Mouse (Mus musculus) thymus, postnatal 0 days (tissue): ENCODE results near the gene Focad. TPM values are rescaled to one million over a fixed set of nuclear protein-coding genes. Genes with fewer than 3 reads are reported as not detected.

Experiments
- DNase-seq: peaks from one replicate; pipeline ENCODE4 v3.0.0-alpha.2; 2015; ENCODE audit warnings: low spot score
- polyA plus RNA-seq: library from polyadenylated mRNA; unstranded; fragments of >200 nt; fragmentation: Nextera tagmentation; extraction: Ambion mirVana; gene quantifications from 2 replicates; pipeline ENCODE4 v1.2.1, GENCODE M21; 2015

The Focad gene
- 12.0 and 15.4 TPM in 2 replicates for polyA plus RNA-seq

DNA sequence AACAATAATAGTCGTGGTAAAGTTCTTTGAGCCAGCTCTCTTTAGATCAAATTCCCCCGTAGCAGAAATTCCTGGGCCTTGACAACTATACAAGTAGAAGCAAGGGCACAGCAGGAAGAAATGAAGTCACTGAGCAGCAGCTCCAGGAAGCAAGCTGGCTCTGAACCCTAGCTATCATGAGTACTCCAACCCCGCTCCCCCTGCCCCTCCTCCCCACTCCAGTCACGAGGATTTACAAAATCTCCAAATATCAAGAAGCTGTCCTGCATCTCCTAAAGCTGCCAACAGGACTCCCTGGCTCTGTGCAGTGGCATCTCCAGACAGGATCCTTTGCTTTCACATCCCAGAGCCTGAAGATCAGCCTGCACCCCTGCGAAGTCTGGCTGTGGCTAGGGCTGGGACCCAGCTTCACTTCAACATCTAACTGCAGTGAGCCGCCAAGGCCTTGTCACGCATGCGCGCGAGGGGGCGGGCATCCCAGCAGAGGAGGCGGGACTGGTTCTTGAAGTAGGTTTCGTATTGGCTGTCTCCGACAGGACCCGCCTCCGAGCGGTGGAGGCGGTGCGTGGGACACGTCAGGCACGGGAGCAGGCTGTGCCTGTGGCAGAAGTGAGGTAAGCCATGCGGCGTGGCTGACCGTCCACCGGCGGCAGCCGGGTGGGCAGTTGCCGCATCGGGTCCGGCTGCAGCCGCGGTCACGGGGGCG is at the start of gene Focad:
Gene Focad (plus strand): TSS at position 568 of the 706 bp plus-strand sequence.
- peak; percentile 98 for DNase-seq

DNA sequence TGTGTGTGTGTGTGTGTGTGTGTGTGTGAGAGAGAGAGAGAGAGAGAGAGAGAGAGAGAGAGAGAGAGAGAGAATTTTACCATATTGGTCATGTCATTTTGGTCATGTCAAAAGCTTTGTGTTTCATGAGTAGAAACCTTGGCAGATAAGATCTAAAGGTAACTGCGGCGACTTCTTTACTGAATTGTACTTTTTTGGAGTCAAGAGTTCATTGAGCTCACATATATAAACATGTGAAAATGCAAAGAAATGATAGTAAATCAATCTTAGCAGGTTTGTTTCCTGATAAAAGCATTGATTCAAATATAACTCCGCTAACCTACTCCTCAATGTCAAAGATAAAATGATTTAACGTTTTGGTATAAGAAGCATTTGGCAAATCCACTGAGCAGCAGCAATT is 49.3 kb upstream of the Focad start:
- DNase-seq, result no peak

DNA sequence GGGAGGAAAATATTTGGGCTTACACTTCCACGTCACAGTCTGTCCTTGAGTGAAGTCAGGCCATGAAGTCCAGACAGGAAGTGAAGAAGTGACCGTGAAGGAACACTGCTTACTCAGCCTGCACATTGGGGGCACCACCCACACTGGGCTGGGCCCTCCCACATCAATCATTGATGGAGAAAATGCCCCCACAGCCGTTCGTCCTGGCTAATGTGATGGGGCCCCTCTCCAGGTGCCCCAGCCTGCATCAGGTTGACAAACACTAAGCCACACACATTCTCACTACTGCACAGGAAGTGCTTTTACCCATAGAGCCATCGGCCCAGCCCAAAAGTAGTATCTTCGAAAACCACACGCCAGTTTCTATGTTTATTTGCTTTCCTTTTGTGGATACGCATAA is 48.1 kb upstream of the Focad start:
- DNase-seq, result peak; percentile 61

DNA sequence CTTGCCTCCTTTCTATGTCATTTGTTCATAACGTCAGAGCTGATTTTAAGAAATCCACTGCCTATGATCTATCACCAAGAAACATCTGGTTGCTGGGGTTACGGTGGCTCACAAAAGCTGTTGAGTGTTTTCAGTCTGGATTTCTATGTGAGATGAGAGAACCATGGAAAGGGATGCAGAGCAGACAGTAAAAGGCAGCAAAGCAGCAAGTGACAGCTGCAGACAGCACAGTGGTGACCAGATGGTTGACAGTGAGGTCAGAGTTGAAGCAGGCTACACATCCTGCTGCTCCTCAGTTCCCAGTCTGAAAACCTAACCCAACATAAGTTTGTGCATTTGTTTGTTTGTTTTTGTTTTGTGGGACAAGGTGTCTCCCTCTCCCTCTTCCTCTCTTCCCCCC is 19.0 kb upstream of the Focad start:
- no peak for DNase-seq

DNA sequence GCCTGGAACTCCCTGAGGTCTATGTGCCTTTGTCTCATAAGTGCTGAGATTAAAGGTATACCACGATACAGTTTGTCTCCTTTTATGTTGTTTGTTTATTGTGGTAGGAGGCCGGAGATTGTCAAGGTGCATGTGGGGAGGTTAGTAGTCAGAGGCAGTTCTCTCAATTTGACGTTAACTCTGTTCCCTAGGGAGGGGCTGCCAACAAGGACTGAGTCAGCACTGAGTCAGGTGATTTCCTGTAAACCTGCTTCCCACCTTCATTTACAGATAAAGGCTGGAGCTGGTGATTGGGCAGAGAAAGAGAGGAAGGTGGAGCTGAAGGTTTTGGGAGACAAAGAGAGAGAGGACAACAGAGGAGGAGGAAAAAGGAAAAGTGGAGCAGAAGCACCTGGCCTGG is 15.4 kb upstream of the Focad start:
- peak; percentile 12 for DNase-seq

DNA sequence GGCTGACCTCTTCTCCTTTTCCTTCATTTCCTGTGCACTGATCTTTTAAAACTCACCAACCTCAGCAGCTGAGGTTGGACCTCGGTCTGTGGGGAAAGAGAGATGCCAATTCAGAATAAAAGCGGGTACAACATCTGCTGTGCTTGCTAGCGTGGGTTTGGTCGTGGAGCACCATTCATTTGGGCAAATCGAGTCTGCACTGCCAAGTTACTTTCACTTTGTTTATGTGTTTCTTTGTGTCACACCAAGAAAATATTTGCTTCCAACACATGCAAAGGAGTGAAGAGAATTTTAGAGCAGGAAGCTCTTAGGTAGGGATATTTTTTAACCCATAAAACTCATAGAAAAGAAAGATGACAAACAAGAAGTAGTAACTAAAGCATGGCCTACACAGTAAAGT is 13.0 kb upstream of the Focad start:
- DNase-seq, result no peak

DNA sequence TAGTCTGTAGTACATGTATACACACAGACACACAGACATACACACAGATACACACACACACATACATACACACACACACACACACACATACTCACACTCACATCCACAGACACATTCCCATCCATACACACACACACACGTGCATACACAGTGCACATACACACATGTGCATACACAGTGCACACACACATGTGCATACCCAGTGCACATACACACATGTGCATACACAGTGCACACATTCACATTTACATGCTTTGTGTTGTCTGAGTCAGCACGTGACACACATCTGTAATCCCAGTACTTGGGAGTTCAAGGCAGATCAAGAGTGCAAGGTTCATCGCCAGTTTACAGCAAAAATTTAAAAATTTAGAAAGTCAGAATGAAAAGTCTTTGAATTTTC is 12.5 kb upstream of the Focad start:
- DNase-seq, result no peak

DNA sequence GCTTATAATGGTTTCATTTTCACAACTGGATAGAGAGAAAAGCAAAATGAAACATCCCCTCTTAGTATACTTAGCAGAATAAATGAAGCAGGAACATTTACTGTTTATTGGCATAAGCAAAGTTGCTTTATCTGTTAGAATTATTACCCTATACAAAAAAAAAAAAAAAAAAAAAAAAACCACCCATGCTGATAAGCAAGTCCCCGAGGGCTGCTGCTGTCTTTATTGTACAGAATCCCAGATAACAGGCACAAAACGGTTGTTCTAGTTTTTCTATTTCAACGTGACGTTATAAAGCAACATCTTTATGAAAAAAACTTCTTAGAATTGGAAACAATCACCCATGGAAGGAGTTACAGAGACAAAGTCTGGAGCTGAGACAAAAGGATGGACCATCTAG is 12.0 kb upstream of the Focad start:
- DNase-seq, result no peak

DNA sequence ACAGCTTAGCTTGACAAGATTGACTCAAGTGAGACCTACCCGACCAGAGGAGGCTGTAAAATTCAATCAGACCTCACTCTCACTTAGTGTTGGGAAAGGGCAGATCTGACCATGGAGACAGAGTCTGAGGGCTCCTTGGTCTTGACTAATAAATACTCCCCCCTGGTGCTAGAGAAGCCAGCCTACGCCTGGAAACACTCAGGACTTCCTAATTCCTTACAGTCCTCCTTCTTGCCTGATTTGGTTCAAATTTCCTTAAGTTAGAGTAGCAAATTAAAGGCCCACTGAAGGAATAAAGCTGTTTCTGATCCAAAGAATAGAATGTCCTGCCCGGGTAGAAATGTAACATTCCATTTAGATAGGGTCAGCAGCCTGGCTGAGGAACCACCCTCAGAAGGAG is 10.6 kb upstream of the Focad start:
- no peak for DNase-seq

DNA sequence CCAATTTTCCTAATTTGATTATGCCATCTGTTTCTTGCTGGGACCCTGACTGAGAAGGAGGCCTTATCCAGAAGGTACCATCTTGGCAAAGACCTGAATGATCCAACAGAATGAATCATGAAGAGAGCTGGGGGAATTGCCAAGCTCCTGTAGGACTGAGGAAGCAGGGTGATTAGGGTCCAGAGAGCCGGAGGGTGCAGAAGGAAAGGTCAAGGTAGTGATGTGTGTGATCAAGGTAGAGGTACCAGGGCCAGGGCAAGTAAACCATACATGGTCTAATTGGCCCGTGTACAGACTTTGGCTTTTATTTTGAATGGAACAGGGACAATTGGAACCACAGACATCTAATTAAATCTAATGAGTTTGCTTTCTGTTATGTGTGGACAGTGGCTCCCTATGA is 4.1 kb upstream of the Focad start:
- no peak for DNase-seq

DNA sequence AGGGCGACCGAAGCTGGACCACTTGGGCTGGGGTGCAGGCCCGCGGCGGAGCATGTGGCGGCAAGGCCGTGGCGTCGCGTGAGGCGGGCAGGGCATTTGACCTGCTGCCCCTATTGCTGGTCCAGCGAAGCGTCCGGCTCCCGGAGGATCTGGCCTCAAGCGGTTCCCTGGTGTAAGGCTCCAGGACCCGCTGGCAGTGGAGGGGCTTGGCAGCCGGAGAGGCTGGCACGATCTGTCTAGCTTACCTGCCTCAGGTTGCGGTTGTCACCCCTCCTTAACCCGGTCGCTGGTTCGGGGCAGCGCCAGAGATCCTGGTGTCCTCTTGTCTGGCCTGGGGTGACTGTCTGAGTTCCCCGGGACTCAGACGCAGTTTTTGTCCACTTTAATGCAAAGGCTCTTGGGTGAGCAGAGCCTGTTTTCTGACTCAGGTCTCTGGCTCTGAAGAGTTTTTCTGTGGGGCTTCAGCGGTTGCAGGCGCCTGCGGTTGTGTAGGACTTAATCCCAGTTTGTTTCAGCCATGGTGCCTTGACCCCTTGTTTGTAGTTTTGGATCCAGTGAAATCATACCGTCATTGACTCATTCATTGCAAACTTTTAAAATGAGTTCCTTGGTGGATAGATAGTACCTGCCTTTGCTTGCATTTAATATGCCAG is 465 bp downstream of the Focad start:
- peak; percentile 36 for DNase-seq

DNA sequence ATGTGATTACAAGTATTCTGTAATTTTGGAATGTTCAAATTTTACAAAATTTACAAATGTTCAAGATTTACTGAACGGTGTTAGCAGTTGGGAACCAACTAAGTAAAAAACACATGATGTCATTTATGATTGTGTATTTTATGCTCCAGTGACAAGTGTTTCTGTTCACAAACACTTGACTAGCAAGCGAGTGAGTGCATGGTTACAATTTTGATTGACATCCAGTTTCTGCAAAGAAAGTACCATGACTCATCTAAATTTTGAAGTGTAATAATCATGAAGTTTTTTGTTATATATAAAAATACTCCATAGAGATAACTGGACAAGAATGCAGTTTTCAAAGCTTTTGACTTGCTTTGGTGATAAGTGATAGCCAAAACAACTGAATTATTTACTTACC is 1.3 kb downstream of the Focad start:
- DNase-seq, result no peak

DNA sequence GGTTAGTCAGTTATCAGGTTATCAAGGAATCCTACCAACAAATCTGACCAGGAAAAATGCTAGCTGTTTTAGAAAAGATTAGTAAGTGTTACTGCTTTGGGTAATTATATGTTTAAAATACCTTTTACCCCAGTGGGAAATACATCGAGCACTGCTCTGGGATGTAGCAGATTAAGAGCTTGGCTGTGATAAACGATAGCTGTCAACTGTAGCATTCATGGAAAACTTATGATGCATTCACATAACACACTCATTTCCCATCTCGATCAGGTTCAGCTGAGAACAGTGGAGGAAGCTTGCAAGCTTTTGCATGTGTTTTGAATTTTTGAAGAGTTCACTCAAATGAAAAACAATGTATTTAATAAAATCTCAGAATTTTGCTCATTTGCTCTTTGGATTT is 14.2 kb downstream of the Focad start:
- DNase-seq, result no peak

DNA sequence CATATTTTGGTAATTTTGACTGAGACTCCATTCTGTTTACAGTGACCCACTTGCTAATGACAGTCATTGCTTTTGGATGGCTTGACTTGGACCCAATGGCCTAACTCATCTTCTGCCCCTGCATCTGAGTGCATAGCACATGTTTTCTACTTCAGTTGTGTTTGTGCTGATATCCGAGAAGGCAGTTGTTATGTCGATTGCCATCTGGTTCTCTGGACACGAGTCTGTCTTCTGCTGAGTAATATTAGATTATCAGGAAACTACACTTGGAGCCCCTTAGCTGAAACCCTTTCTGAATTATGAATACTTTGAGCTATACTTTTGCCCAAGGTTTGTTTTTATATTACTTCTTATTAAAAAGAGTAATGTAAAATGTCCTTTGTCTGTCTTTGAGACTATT is 22.9 kb downstream of the Focad start:
- no peak for DNase-seq

DNA sequence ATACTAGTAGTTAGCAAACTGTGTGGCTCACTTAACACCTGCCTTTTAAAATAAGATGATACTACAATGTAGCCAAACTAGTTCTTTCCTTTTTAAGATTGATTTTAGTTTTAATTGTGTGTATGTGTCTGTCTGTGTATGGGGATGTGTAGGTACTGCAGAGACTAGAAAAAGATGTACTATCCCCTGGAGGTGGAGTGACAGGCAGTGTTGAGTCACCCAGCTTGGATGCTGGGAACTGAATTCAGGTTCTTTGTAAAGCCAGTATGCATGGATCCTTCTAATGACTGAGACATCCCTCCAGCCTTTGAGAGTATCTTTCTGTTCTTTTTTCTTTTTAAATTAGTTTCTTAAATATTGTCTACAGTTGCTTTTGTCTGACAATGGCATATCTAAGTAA is 23.5 kb downstream of the Focad start:
- DNase-seq, result no peak

DNA sequence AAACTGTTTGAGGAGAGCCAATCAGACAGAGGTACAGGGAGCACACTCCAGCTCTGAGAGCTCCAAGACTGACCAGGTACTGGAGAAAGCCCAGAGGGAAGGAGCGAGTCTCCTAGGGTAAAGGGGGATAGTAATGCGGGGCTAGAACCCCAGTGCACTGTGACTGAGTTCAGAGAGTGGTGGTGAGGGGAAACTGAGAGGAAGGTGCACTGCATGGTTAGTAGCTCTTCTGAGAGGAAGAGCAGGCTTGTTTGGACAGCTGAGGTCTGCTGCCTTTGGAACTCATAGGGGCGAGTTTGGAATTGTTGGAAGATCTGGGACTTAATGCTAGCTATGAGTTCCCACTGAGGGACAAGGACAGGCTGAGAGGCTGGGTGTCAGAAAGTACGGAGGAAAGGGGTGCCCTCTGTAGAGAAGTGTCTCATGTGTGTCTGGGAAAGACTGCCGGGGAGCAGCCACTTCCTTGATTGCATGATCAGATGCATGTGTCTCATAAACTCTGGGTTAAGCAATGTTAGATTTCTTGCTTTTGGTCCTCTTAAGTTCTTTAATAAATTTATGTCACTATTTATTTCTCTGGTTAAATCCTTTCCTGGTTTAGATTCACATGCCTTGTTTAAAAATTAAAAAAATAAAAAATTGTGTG is 24.4 kb downstream of the Focad start:
- peak; percentile 43 for DNase-seq

DNA sequence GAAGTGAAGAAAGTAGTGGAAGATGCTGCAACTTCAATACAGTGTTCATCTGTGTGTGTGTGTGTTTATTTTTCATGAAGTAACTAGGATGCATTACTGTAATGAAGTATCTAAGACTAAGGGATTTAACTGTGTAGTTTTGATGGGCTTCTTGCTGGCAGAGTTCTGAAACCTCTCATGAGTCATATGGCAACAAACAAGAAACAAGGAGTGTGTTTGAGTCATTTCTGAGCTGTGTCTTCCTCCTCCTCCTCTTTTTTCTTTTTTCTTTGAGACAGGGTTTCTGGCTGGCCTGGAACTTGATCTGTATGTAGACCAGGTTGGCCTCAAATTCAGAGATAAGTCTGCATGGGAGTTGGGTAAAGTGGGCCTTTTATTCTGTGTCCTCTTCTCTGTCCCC is 25.7 kb downstream of the Focad start:
- DNase-seq, result no peak

DNA sequence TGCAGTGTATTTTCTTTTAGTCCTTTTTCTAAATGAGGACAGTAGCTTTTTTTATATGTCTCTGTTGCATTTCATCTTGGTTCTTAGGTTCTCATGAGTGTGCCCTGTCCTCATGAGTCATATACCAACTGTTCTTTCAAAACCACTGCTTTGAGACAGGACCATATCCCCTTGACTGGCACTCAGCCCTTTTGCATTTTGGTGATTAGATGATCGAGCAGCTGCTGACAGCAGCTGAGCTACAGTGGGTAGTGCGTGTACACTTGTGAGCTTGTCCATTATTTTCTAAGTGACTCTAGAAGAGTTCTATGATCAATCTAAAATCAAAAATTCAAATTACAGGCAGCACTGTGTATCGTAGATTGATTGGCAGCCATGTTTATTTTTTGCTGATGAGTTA is 28.0 kb downstream of the Focad start:
- no peak for DNase-seq

DNA sequence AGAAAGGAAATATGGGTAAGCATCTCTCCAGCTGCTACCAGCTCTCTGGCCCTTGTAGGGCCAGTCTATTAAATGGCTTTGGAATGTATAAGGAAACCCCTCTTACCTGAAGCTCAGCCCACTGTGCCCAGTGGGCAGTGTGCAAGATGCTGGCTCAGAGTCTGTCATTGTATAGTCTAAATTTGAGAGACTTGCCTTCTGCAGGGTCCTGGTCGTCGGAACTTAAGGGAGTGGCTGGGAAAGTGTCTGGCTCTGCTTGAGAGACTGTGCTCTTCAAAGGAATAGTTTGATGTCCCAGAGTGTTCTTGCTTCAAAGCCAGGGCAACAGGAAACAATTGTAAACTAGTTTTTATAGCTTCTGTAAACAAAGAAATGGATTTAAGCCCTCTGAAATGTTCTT is 41.5 kb downstream of the Focad start:
- DNase-seq, result no peak

DNA sequence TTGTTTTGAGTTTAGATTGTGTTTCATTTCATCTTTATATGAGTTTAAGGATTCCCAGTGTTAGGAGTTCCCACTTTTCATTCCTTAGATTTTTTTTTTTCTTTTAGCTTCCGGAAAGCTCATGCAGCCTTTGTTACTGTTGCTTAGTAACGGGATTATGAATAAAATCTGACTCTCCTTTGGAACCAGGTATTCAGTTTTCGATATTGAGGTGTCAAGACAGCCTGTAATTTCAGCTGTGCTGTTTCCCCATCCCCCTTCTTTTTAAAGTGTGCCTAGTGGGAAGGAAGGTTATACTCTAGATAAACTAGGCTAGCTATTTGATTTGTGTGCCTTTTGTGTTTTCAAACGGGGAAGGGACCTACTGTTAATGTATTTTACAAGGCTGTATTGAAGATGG is 42.1 kb downstream of the Focad start:
- no peak for DNase-seq

DNA sequence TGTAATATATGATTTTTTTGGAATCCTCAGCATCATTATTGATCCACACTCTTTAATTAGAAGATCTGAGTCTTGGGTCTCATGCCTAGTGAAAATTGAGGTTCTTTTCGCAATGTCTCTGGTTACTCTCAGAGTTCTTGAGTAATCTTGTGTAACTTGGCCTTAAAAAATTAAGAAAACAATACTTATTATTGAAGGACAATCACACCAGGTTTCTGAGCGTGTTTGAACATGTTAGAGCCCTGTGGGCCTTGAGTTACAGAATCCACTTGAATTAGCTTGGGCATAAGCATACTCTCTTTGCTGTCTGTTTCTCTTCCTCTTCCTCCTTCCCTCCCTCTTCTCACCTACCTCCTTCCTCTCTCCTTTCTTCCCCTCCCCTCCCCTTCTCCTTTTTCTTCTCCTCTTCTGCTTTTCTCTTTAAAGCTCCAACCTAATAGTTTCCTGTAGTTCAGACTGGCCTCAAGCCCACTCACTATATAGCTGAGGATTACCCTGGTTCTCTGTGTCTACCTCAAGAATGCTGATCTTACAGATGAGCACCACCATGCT is 44.0 kb downstream of the Focad start:
- no peak for DNase-seq

DNA sequence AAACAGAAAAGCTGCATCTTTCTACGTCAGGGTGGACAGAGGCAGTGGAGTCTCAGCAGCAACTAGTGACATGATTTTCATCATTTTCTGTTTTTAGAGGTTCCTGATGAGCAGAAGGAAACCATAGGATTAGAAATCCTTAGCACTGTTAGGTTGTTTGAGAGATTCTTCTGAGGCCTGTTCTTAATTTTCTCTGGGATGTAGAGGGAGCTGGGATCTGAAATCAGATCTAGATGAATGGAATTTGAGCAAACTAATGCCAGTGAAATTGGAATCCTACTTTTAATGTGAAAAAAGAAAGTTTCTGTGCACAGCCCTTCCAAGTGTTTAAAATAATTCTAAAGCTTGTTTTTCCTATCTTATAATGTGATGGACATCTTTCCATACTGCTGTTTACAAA is 55.0 kb downstream of the Focad start:
- no peak for DNase-seq
